Mouse (Mus musculus): ENCODE measurements at regions not wholly inside any gene's neighbourhood (a gene's known extent, or its start where the extent isn't known, plus 50 kb on each side); places are given as distances from the start of the nearest gene placed in this dataset.

GRCm38 (mm10) chr12:25609045-25609444 is 512.1 kb upstream of the Id2 start:
- TF ChIP-seq CTCF (IDR thresholded peaks at IDR 0.05; ENCODE audit: borderline replicate concordance, insufficient read depth, low read depth, low read length) (no peak), POLR2A (IDR thresholded peaks at IDR 0.05; ENCODE audit: borderline replicate concordance, insufficient read depth, low read length) (no peak)
